Mouse (Mus musculus) intestine, embryonic 14.5 days (tissue): ENCODE data around the gene Macrod2. TPM values are rescaled to one million over a fixed set of nuclear protein-coding genes. Genes with fewer than 3 reads are reported as not detected.

Experiments used
- ATAC-seq: fragments of 200-750 bp; cut with Nextera tagmentation; replicated peaks from 2 replicates; pipeline ENCODE4 v1.8.0; 2017; ENCODE audit warnings: low read depth, moderate number of reproducible peaks, moderate TSS enrichment, moderate library complexity; ENCODE audit not compliant: low FRiP score, low TSS enrichment
- DNase-seq: peaks from one replicate; pipeline ENCODE4 v3.0.0-alpha.2; 2018; ENCODE audit warnings: low spot score
- H3K27ac ChIP-seq: fragments of 300-500 bp; sonication (generic); 2 replicates; pipeline ENCODE4 v1.5.1; 2014; ENCODE audit warnings: low read depth, mild to moderate bottlenecking, control low read depth
- H3K27me3 ChIP-seq: fragments of 300-500 bp; sonication (generic); replicated peaks from 2 replicates; pipeline ENCODE4 v1.6.1; 2014; ENCODE audit warnings: low read length, control low read depth; ENCODE audit not compliant: control insufficient read depth, insufficient read depth
- H3K36me3 ChIP-seq: fragments of 300-500 bp; sonication (generic); 2 replicates; pipeline ENCODE4 v1.6.1; 2014; ENCODE audit warnings: low read length, control low read depth; ENCODE audit not compliant: control insufficient read depth, insufficient read depth
- H3K4me1 ChIP-seq: fragments of 300-500 bp; sonication (generic); replicated peaks from 2 replicates; pipeline ENCODE4 v1.6.1; 2014; ENCODE audit warnings: low read length, control low read depth, mixed read lengths; ENCODE audit not compliant: control insufficient read depth, insufficient read depth
- H3K4me2 ChIP-seq: fragments of 300-500 bp; sonication (generic); 2 replicates; pipeline ENCODE4 v1.6.1; 2014; ENCODE audit warnings: low read length
- H3K4me3 ChIP-seq: fragments of 300-500 bp; sonication (generic); 2 replicates; pipeline ENCODE4 v1.5.1; 2014; ENCODE audit warnings: low read depth, low read length, control low read depth, mixed read lengths
- H3K9ac ChIP-seq: fragments of 300-500 bp; sonication (generic); 2 replicates; pipeline ENCODE4 v1.6.1; 2014; ENCODE audit warnings: mild to moderate bottlenecking, low read length
- H3K9me3 ChIP-seq: fragments of 300-500 bp; sonication (generic); 2 replicates; pipeline ENCODE4 v1.6.1; 2016; ENCODE audit warnings: low read length, control low read depth; ENCODE audit not compliant: control insufficient read depth
- WGBS: fragments of 180-500 bp; shearing (Covaris S2); extraction: QIAGEN DNeasy Blood & Tissue Kit; methylation state at CpG from one replicate; pipeline ENCODE4 v1.1.7; 2014; 5-methylcytosine and 5-hydroxymethylcytosine counted together
- polyA plus RNA-seq: library from polyadenylated mRNA; unstranded; fragments of >200 nt; fragmentation: Nextera tagmentation; extraction: Ambion mirVana; gene quantifications from 2 replicates; pipeline ENCODE4 v1.2.1, GENCODE M21; 2014

Macrod2 gene
- polyA plus RNA-seq, 1 experiment from 2014 or later = 30.6 TPM

- Histone ChIP-seq H3K9me3 (no peaks in the 10 kb centered on the region), H3K4me2 (no peak overlapping the region), H3K36me3 (no peaks in the 10 kb centered on the region), H3K27ac (no peak overlapping the region), H3K27me3 (no peaks in the 10 kb centered on the region), H3K9ac (no peak overlapping the region), H3K4me3 (no peak overlapping the region), H3K4me1 (no peaks in the 10 kb centered on the region)
- no peak for ATAC-seq
- DNase-seq = no peak
- WGBS = 48% methylated on average over 4 of the region's 4 CpGs
Measured at GRCm38 (mm10) chr2:141056685-141057454, 661.8 kb downstream of the Macrod2 start.

GRCm38 (mm10) chr2:141057455-141057833 lies 662.3 kb downstream of the Macrod2 start:
- ATAC-seq (no peak), DNase-seq (no peak)
- Histone ChIP-seq H3K4me2 (no peak overlapping the region), H3K36me3 (no peaks in the 10 kb centered on the region), H3K4me3 (no peak overlapping the region), H3K27ac (no peak overlapping the region), H3K9me3 (no peaks in the 10 kb centered on the region), H3K9ac (no peak overlapping the region), H3K27me3 (no peaks in the 10 kb centered on the region), H3K4me1 (no peaks in the 10 kb centered on the region)
- WGBS = 62% methylated on average over 4 of the region's 4 CpGs

GRCm38 (mm10) chr2:141073981-141074855 lies 679.1 kb downstream of the Macrod2 start:
- no peaks in the 10 kb centered on the region for H3K4me1 ChIP-seq
- H3K27me3 ChIP-seq = no peaks in the 10 kb centered on the region
- no peaks in the 10 kb centered on the region for H3K36me3 ChIP-seq
- H3K9ac ChIP-seq = no peak overlapping the region
- H3K4me2 ChIP-seq = no peak overlapping the region
- H3K4me3 ChIP-seq = no peak overlapping the region
- H3K27ac ChIP-seq = no peak overlapping the region
- ATAC-seq = no peak
- H3K9me3 ChIP-seq = no peaks in the 10 kb centered on the region
- DNase-seq = no peak
- WGBS = 88% methylated on average over 8 of the region's 8 CpGs

- no peaks in the 10 kb centered on the region for H3K4me1 ChIP-seq
- no peaks in the 10 kb centered on the region for H3K9me3 ChIP-seq
- no peak overlapping the region for H3K4me2 ChIP-seq
- H3K27ac ChIP-seq = no peak overlapping the region
- H3K36me3 ChIP-seq = no peaks in the 10 kb centered on the region
- H3K9ac ChIP-seq = no peak overlapping the region
- H3K4me3 ChIP-seq = no peak overlapping the region
- ATAC-seq (no peak), DNase-seq (no peak)
- no peaks in the 10 kb centered on the region for H3K27me3 ChIP-seq
Measured at GRCm38 (mm10) chr2:141078221-141078620, 683.1 kb downstream of the Macrod2 start.

- Histone ChIP-seq H3K9ac (no peak overlapping the region), H3K4me3 (no peak overlapping the region), H3K4me1 (no peaks in the 10 kb centered on the region), H3K36me3 (no peaks in the 10 kb centered on the region), H3K27me3 (no peaks in the 10 kb centered on the region), H3K4me2 (no peak overlapping the region), H3K27ac (no peak overlapping the region), H3K9me3 (no peaks in the 10 kb centered on the region)
- no peak for DNase-seq
- ATAC-seq = no peak
- 57% methylated on average over 3 of the region's 3 CpGs for WGBS
Measured at GRCm38 (mm10) chr2:141091320-141091719, 696.2 kb downstream of the Macrod2 start.

GRCm38 (mm10) chr2:141117579-141117978 lies 722.5 kb downstream of the Macrod2 start:
- Histone ChIP-seq H3K9me3 (no peaks in the 10 kb centered on the region), H3K4me1 (no peaks in the 10 kb centered on the region), H3K9ac (no peak overlapping the region), H3K4me2 (no peak overlapping the region), H3K36me3 (no peaks in the 10 kb centered on the region), H3K27me3 (no peaks in the 10 kb centered on the region), H3K4me3 (no peak overlapping the region), H3K27ac (no peak overlapping the region)
- WGBS = 66% methylated on average over 1 of the region's 1 CpGs
- no peak for DNase-seq
- no peak for ATAC-seq

- Histone ChIP-seq H3K4me3 (no peak overlapping the region), H3K9ac (no peak overlapping the region), H3K27ac (no peak overlapping the region), H3K36me3 (no peaks in the 10 kb centered on the region), H3K4me2 (no peak overlapping the region), H3K27me3 (no peaks in the 10 kb centered on the region), H3K4me1 (no peaks in the 10 kb centered on the region), H3K9me3 (no peaks in the 10 kb centered on the region)
- DNase-seq = no peak
- ATAC-seq = no peak
- 82% methylated on average over 1 of the region's 1 CpGs for WGBS
Measured at GRCm38 (mm10) chr2:141123875-141124274, 728.8 kb downstream of the Macrod2 start.

- DNase-seq (no peak), ATAC-seq (no peak)
- no peaks in the 10 kb centered on the region for H3K4me1 ChIP-seq
- no peaks in the 10 kb centered on the region for H3K27me3 ChIP-seq
- no peak overlapping the region for H3K4me3 ChIP-seq
- no peak overlapping the region for H3K4me2 ChIP-seq
- H3K36me3 ChIP-seq = no peaks in the 10 kb centered on the region
- H3K9me3 ChIP-seq = no peaks in the 10 kb centered on the region
- no peak overlapping the region for H3K27ac ChIP-seq
- H3K9ac ChIP-seq = no peak overlapping the region
Measured at GRCm38 (mm10) chr2:141125638-141126037, 730.5 kb downstream of the Macrod2 start.
